Mouse (Mus musculus) midbrain, embryonic 16.5 days (tissue): ENCODE measurements at regions not wholly inside any gene's neighbourhood (a gene's known extent, or its start where the extent isn't known, plus 50 kb on each side); places are given as distances from the start of the nearest gene placed in this dataset.

Source experiments
- ATAC-seq: fragments of 200-750 bp; cut with Nextera tagmentation; 2 replicates; pipeline ENCODE4 v1.8.0; 2017; ENCODE audit warnings: moderate TSS enrichment
- H3K27ac ChIP-seq: fragments of 300-500 bp; sonication (generic); 2 replicates; pipeline ENCODE4 v1.5.1; 2014; ENCODE audit warnings: mild to moderate bottlenecking, low read length, mixed read lengths
- H3K27me3 ChIP-seq: fragments of 300-500 bp; sonication (generic); 2 replicates; pipeline ENCODE4 v1.6.1; 2014; ENCODE audit warnings: low read depth, low read length, mixed read lengths; ENCODE audit not compliant: control insufficient read depth, insufficient read depth
- H3K36me3 ChIP-seq: fragments of 300-500 bp; sonication (generic); 2 replicates; pipeline ENCODE4 v1.6.1; 2014; ENCODE audit warnings: mild to moderate bottlenecking, low read length, moderate library complexity, mixed read lengths; ENCODE audit not compliant: control insufficient read depth, insufficient read depth
- H3K4me1 ChIP-seq: fragments of 300-500 bp; sonication (generic); 2 replicates; pipeline ENCODE4 v1.6.1; 2014; ENCODE audit warnings: mild to moderate bottlenecking, low read length, mixed read lengths; ENCODE audit not compliant: control insufficient read depth, insufficient read depth
- H3K4me2 ChIP-seq: fragments of 300-500 bp; sonication (generic); 2 replicates; pipeline ENCODE4 v1.6.1; 2014; ENCODE audit warnings: mild to moderate bottlenecking, low read length, mixed read lengths
- H3K4me3 ChIP-seq: fragments of 300-500 bp; sonication (generic); 2 replicates; pipeline ENCODE4 v1.5.1; 2014; ENCODE audit warnings: low read depth, mild to moderate bottlenecking, low read length, moderate library complexity, mixed read lengths
- H3K9ac ChIP-seq: fragments of 300-500 bp; sonication (generic); 2 replicates; pipeline ENCODE4 v1.6.1; 2014; ENCODE audit warnings: low read depth, low read length, mixed read lengths
- H3K9me3 ChIP-seq: fragments of 300-500 bp; sonication (generic); replicated peaks from 2 replicates; pipeline ENCODE4 v1.6.1; 2014; ENCODE audit warnings: mild to moderate bottlenecking, low read length, mixed read lengths; ENCODE audit not compliant: control insufficient read depth, poor library complexity, severe bottlenecking
- WGBS: fragments of 180-500 bp; shearing (Covaris S2); extraction: QIAGEN DNeasy Blood & Tissue Kit; methylation state at CpG from one replicate; pipeline ENCODE4 v1.1.7; 2014; 5-methylcytosine and 5-hydroxymethylcytosine counted together

- Histone ChIP-seq H3K9ac (no peak overlapping the region), H3K4me2 (no peak overlapping the region), H3K27ac (no peak overlapping the region), H3K27me3 (no peaks in the 10 kb centered on the region), H3K4me1 (no peaks in the 10 kb centered on the region), H3K9me3 (no peaks in the 10 kb centered on the region), H3K36me3 (no peaks in the 10 kb centered on the region), H3K4me3 (no peak overlapping the region)
- ATAC-seq = no peak
- 91% methylated on average over 2 of the region's 2 CpGs for WGBS
Observed at GRCm38 (mm10) chr12:74534882-74535281, 218.7 kb upstream of the Gm11042 start.

GRCm38 (mm10) chr12:74528983-74529566 lies 212.9 kb upstream of the Gm11042 start:
- no peak overlapping the region for H3K4me2 ChIP-seq
- 93% methylated on average over 5 of the region's 5 CpGs for whole genome bisulfite sequencing
- no peak for ATAC-seq
- no peak overlapping the region for H3K9ac ChIP-seq
- no peak overlapping the region for H3K27ac ChIP-seq
- H3K36me3 ChIP-seq = no peaks in the 10 kb centered on the region
- H3K27me3 ChIP-seq = no peaks in the 10 kb centered on the region
- no peaks in the 10 kb centered on the region for H3K9me3 ChIP-seq
- no peak overlapping the region for H3K4me3 ChIP-seq
- 0 out of 2 replicates have a peak, but pooled peaks cover 5% of the 10 kb centered on the region for H3K4me1 ChIP-seq

GRCm38 (mm10) chr12:74527190-74527621 lies 211.0 kb upstream of the Gm11042 start:
- Histone ChIP-seq H3K4me2 (no peak overlapping the region), H3K9me3 (no peaks in the 10 kb centered on the region), H3K4me3 (no peak overlapping the region), H3K4me1 (0 out of 2 replicates have a peak, but pooled peaks cover 5% of the 10 kb centered on the region), H3K27ac (peak overlapping the region; percentile 8; the same call in 1 of the 2 replicates), H3K36me3 (no peaks in the 10 kb centered on the region), H3K9ac (no peak overlapping the region), H3K27me3 (no peaks in the 10 kb centered on the region)
- WGBS = 30% methylated on average over 2 of the region's 2 CpGs
- ATAC-seq = peak; percentile 64

GRCm38 (mm10) chr12:74523988-74524387 lies 207.8 kb upstream of the Gm11042 start:
- ATAC-seq = no peak

GRCm38 (mm10) chr12:74518032-74518431 lies 201.8 kb upstream of the Gm11042 start:
- Histone ChIP-seq H3K36me3 (no peaks in the 10 kb centered on the region), H3K9ac (no peak overlapping the region), H3K27ac (no peak overlapping the region), H3K4me3 (no peak overlapping the region), H3K4me1 (no peaks in the 10 kb centered on the region), H3K4me2 (no peak overlapping the region), H3K9me3 (no peaks in the 10 kb centered on the region), H3K27me3 (no peaks in the 10 kb centered on the region)
- ATAC-seq = no peak
- 92% methylated on average over 6 of the region's 6 CpGs for WGBS

More at GRCm38 (mm10) chr12:74523988-74524387, 207.8 kb upstream of the Gm11042 start:
- H3K27me3 ChIP-seq = no peaks in the 10 kb centered on the region
- no peak overlapping the region for H3K4me2 ChIP-seq
- no peaks in the 10 kb centered on the region for H3K36me3 ChIP-seq
- 0 out of 2 replicates have a peak, but pooled peaks cover 5% of the 10 kb centered on the region for H3K4me1 ChIP-seq
- H3K4me3 ChIP-seq = no peak overlapping the region
- no peak overlapping the region for H3K27ac ChIP-seq
- no peak overlapping the region for H3K9ac ChIP-seq
- H3K9me3 ChIP-seq = no peaks in the 10 kb centered on the region

- Histone ChIP-seq H3K27ac (no peak overlapping the region), H3K9ac (no peak overlapping the region), H3K27me3 (no peaks in the 10 kb centered on the region), H3K9me3 (no peaks in the 10 kb centered on the region), H3K4me2 (no peak overlapping the region), H3K36me3 (no peaks in the 10 kb centered on the region), H3K4me1 (no peaks in the 10 kb centered on the region), H3K4me3 (no peak overlapping the region)
- 38% methylated on average over 3 of the region's 3 CpGs for WGBS
- ATAC-seq = peak; percentile 67; the same call in 1 of the 2 replicates
Observed at GRCm38 (mm10) chr12:74516527-74516926, 200.3 kb upstream of the Gm11042 start.

GRCm38 (mm10) chr12:74502791-74503190 lies 186.6 kb upstream of the Gm11042 start:
- Histone ChIP-seq H3K4me3 (no peak overlapping the region), H3K27ac (no peak overlapping the region), H3K4me2 (no peak overlapping the region), H3K9me3 (no peaks in the 10 kb centered on the region), H3K27me3 (no peaks in the 10 kb centered on the region), H3K4me1 (no peaks in the 10 kb centered on the region), H3K36me3 (no peaks in the 10 kb centered on the region), H3K9ac (no peak overlapping the region)
- 80% methylated on average over 2 of the region's 2 CpGs for WGBS
- no peak for ATAC-seq

GRCm38 (mm10) chr12:74477619-74478018 lies 161.4 kb upstream of the Gm11042 start:
- Histone ChIP-seq H3K36me3 (no peaks in the 10 kb centered on the region), H3K9ac (no peak overlapping the region), H3K27me3 (no peaks in the 10 kb centered on the region), H3K4me2 (no peak overlapping the region), H3K27ac (no peak overlapping the region), H3K4me3 (no peak overlapping the region), H3K4me1 (no peaks in the 10 kb centered on the region), H3K9me3 (no peaks in the 10 kb centered on the region)
- 84% methylated on average over 2 of the region's 2 CpGs for WGBS
- ATAC-seq = no peak

- Histone ChIP-seq H3K9me3 (no peaks in the 10 kb centered on the region), H3K9ac (no peak overlapping the region), H3K27me3 (no peaks in the 10 kb centered on the region), H3K4me3 (no peak overlapping the region), H3K4me2 (no peak overlapping the region), H3K4me1 (no peaks in the 10 kb centered on the region), H3K36me3 (no peaks in the 10 kb centered on the region), H3K27ac (no peak overlapping the region)
- 94% methylated on average over 1 of the region's 1 CpGs for WGBS
- no peak for ATAC-seq
Observed at GRCm38 (mm10) chr12:74474741-74475140, 158.5 kb upstream of the Gm11042 start.
